Mouse (Mus musculus) spleen, adult 2 months (tissue): ENCODE measurements at regions not wholly inside any gene's neighbourhood (a gene's known extent, or its start where the extent isn't known, plus 50 kb on each side); places are given as distances from the start of the nearest gene placed in this dataset.

ENCODE experiments used
- CTCF ChIP-seq: fragments of 200-500 bp; IDR thresholded peaks from 2 replicates; pipeline ENCODE4 v1.5.1; 2011; ENCODE audit warnings: mild to moderate bottlenecking, inconsistent platforms; ENCODE audit not compliant: insufficient read depth, insufficient read length, insufficient replicate concordance; ENCODE audit errors: extremely low read depth
- POLR2A ChIP-seq: fragments of 200-500 bp; IDR thresholded peaks from 2 replicates; pipeline ENCODE4 v1.6.1; 2011; ENCODE audit warnings: low read depth, low read length, inconsistent platforms

DNA sequence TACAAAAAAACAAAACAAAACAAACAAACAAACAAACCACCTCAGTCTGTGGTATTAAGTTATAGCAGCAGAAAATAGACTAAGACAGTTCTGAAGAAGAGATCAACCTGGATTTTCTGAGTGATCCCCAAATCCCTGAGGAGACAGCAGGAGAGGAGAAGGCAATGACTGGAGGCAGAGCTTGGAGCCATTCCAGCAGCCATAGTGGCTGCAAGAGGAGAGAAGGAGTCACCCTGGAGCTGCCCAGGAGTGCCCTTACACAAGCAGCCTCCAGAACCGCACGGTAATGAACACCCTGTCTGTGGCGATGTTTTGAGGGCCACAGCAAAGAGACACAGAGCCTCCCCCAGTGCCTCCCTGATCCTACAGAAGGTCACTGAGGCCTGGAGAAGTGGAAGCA, 58.0 kb upstream of the Bod1 start:
- TF ChIP-seq CTCF: no peak
- TF ChIP-seq POLR2A: no peak
